Mouse (Mus musculus): ENCODE data around the gene Iqsec1. TPM values are rescaled to one million over a fixed set of nuclear protein-coding genes. Genes with fewer than 3 reads are reported as not detected.

The Iqsec1 gene
- total and polyA plus RNA-seq, 3 experiments: 2.0 to 48.2 (median 39.2) TPM

GRCm38 (mm10) chr6:90700737-90701136 is 287.7 kb downstream of the Iqsec1 start:
- no peak for DNase-seq (ENCODE audit: low spot score)
- H3K4me3 ChIP-seq (ENCODE audit: low read depth, low read length): no peak overlapping the region
- H3K4me1 ChIP-seq (ENCODE audit: insufficient read depth, low read depth, low read length): no peaks in the 10 kb centered on the region
- H3K36me3 ChIP-seq (replicated peaks): peaks cover 30% of the 10 kb centered on the region
- H3K9me3 ChIP-seq (replicated peaks): no peaks in the 10 kb centered on the region
- TF ChIP-seq GATA2 (IDR thresholded peaks at IDR 0.05; ENCODE audit: borderline replicate concordance, low read depth, low read length) (no peak), CTCF (IDR thresholded peaks at IDR 0.05; ENCODE audit: low read depth, low read length) (no peak), TAL1 (conservative IDR thresholded peaks at IDR 0.05; ENCODE audit: low read depth, low read length) (no peak), GATA1 (IDR thresholded peaks at IDR 0.05; ENCODE audit: borderline replicate concordance, low read length) (no peak), POLR2AphosphoS5 (IDR thresholded peaks at IDR 0.05; ENCODE audit: insufficient replicate concordance, low read depth, low read length) (no peak)
- H3K27me3 ChIP-seq (ENCODE audit: insufficient read depth, low read length): no peaks in the 10 kb centered on the region
- no peak for ATAC-seq (ENCODE audit: extremely low read depth, insufficient number of reproducible peaks, low FRiP score, poor library complexity, severe bottlenecking)

- ATAC-seq (ENCODE audit: extremely low read depth, insufficient number of reproducible peaks, low FRiP score, poor library complexity, severe bottlenecking) (no peak), DNase-seq (ENCODE audit: low spot score) (no peak)
- no peak overlapping the region for H3K4me3 ChIP-seq (ENCODE audit: low read depth, low read length)
- H3K9me3 ChIP-seq (replicated peaks): no peaks in the 10 kb centered on the region
- H3K4me1 ChIP-seq (ENCODE audit: insufficient read depth, low read depth, low read length): no peaks in the 10 kb centered on the region
- TF ChIP-seq GATA1 (IDR thresholded peaks at IDR 0.05; ENCODE audit: borderline replicate concordance, low read length) (no peak), CTCF (IDR thresholded peaks at IDR 0.05; ENCODE audit: low read depth, low read length) (no peak), POLR2AphosphoS5 (IDR thresholded peaks at IDR 0.05; ENCODE audit: insufficient replicate concordance, low read depth, low read length) (no peak), GATA2 (IDR thresholded peaks at IDR 0.05; ENCODE audit: borderline replicate concordance, low read depth, low read length) (no peak), TAL1 (conservative IDR thresholded peaks at IDR 0.05; ENCODE audit: low read depth, low read length) (no peak)
- H3K27me3 ChIP-seq (ENCODE audit: insufficient read depth, low read length): no peaks in the 10 kb centered on the region
- peaks cover 29% of the 10 kb centered on the region for H3K36me3 ChIP-seq (replicated peaks)
These were observed 288.4 kb downstream of the Iqsec1 start for GRCm38 (mm10) chr6:90700068-90700467.

- DNase-seq (ENCODE audit: low spot score) (no peak), ATAC-seq (ENCODE audit: extremely low read depth, insufficient number of reproducible peaks, low FRiP score, poor library complexity, severe bottlenecking) (no peak)
- Histone ChIP-seq H3K4me3 (ENCODE audit: low read depth, low read length) (no peak overlapping the region), H3K4me1 (ENCODE audit: insufficient read depth, low read depth, low read length) (no peaks in the 10 kb centered on the region), H3K9me3 (replicated peaks) (no peaks in the 10 kb centered on the region), H3K27me3 (ENCODE audit: insufficient read depth, low read length) (no peaks in the 10 kb centered on the region), H3K36me3 (replicated peaks) (peaks cover 33% of the 10 kb centered on the region)
- TF ChIP-seq POLR2AphosphoS5 (IDR thresholded peaks at IDR 0.05; ENCODE audit: insufficient replicate concordance, low read depth, low read length): no peak
- no peak for TF ChIP-seq TAL1 (conservative IDR thresholded peaks at IDR 0.05; ENCODE audit: low read depth, low read length)
- TF ChIP-seq GATA2 (IDR thresholded peaks at IDR 0.05; ENCODE audit: borderline replicate concordance, low read depth, low read length): no peak
- no peak for TF ChIP-seq CTCF (IDR thresholded peaks at IDR 0.05; ENCODE audit: low read depth, low read length)
- no peak for TF ChIP-seq GATA1 (IDR thresholded peaks at IDR 0.05; ENCODE audit: borderline replicate concordance, low read length)
These were observed 289.6 kb downstream of the Iqsec1 start for GRCm38 (mm10) chr6:90698843-90699242.

GRCm38 (mm10) chr6:90695754-90696153 is 292.7 kb downstream of the Iqsec1 start:
- DNase-seq (ENCODE audit: low spot score) (no peak), ATAC-seq (ENCODE audit: extremely low read depth, insufficient number of reproducible peaks, low FRiP score, poor library complexity, severe bottlenecking) (no peak)
- Histone ChIP-seq H3K4me1 (ENCODE audit: insufficient read depth, low read depth, low read length) (no peaks in the 10 kb centered on the region), H3K27me3 (ENCODE audit: insufficient read depth, low read length) (no peaks in the 10 kb centered on the region), H3K9me3 (replicated peaks) (no peaks in the 10 kb centered on the region), H3K4me3 (ENCODE audit: low read depth, low read length) (no peak overlapping the region), H3K36me3 (replicated peaks) (peaks cover 59% of the 10 kb centered on the region)
- no peak for TF ChIP-seq POLR2AphosphoS5 (IDR thresholded peaks at IDR 0.05; ENCODE audit: insufficient replicate concordance, low read depth, low read length)
- TF ChIP-seq GATA2 (IDR thresholded peaks at IDR 0.05; ENCODE audit: borderline replicate concordance, low read depth, low read length): no peak
- no peak for TF ChIP-seq CTCF (IDR thresholded peaks at IDR 0.05; ENCODE audit: low read depth, low read length)
- no peak for TF ChIP-seq GATA1 (IDR thresholded peaks at IDR 0.05; ENCODE audit: borderline replicate concordance, low read length)
- no peak for TF ChIP-seq TAL1 (conservative IDR thresholded peaks at IDR 0.05; ENCODE audit: low read depth, low read length)

GRCm38 (mm10) chr6:90692404-90692803 is 296.1 kb downstream of the Iqsec1 start:
- DNase-seq (ENCODE audit: low spot score) (no peak), ATAC-seq (ENCODE audit: extremely low read depth, insufficient number of reproducible peaks, low FRiP score, poor library complexity, severe bottlenecking) (no peak)
- Histone ChIP-seq H3K4me1 (ENCODE audit: insufficient read depth, low read depth, low read length) (no peaks in the 10 kb centered on the region), H3K27me3 (ENCODE audit: insufficient read depth, low read length) (no peaks in the 10 kb centered on the region; the same call in 1 of the 2 replicates), H3K9me3 (replicated peaks) (no peaks in the 10 kb centered on the region), H3K4me3 (ENCODE audit: low read depth, low read length) (no peak overlapping the region), H3K36me3 (replicated peaks) (peaks cover 84% of the 10 kb centered on the region)
- no peak for TF ChIP-seq CTCF (IDR thresholded peaks at IDR 0.05; ENCODE audit: low read depth, low read length)
- no peak for TF ChIP-seq GATA1 (IDR thresholded peaks at IDR 0.05; ENCODE audit: borderline replicate concordance, low read length)
- no peak for TF ChIP-seq POLR2AphosphoS5 (IDR thresholded peaks at IDR 0.05; ENCODE audit: insufficient replicate concordance, low read depth, low read length)
- TF ChIP-seq TAL1 (conservative IDR thresholded peaks at IDR 0.05; ENCODE audit: low read depth, low read length): no peak
- no peak for TF ChIP-seq GATA2 (IDR thresholded peaks at IDR 0.05; ENCODE audit: borderline replicate concordance, low read depth, low read length)

- Histone ChIP-seq H3K36me3 (replicated peaks) (peaks cover 84% of the 10 kb centered on the region), H3K27me3 (ENCODE audit: insufficient read depth, low read length) (no peaks in the 10 kb centered on the region; the same call in 1 of the 2 replicates), H3K4me1 (ENCODE audit: insufficient read depth, low read depth, low read length) (no peaks in the 10 kb centered on the region), H3K4me3 (ENCODE audit: low read depth, low read length) (no peak overlapping the region), H3K9me3 (replicated peaks) (no peaks in the 10 kb centered on the region)
- no peak for TF ChIP-seq GATA1 (IDR thresholded peaks at IDR 0.05; ENCODE audit: borderline replicate concordance, low read length)
- ATAC-seq (ENCODE audit: extremely low read depth, insufficient number of reproducible peaks, low FRiP score, poor library complexity, severe bottlenecking): no peak
- DNase-seq (ENCODE audit: low spot score): no peak
These were observed 296.6 kb downstream of the Iqsec1 start for GRCm38 (mm10) chr6:90691935-90692334.

- no peaks in the 10 kb centered on the region; the same call in 1 of the 2 replicates for H3K27me3 ChIP-seq (ENCODE audit: insufficient read depth, low read length)
- H3K9me3 ChIP-seq (replicated peaks): no peaks in the 10 kb centered on the region
- no peaks in the 10 kb centered on the region for H3K4me1 ChIP-seq (ENCODE audit: insufficient read depth, low read depth, low read length)
- ATAC-seq (ENCODE audit: extremely low read depth, insufficient number of reproducible peaks, low FRiP score, poor library complexity, severe bottlenecking) (no peak), DNase-seq (ENCODE audit: low spot score) (no peak)
- TF ChIP-seq GATA1 (IDR thresholded peaks at IDR 0.05; ENCODE audit: borderline replicate concordance, low read length) (no peak), GATA2 (IDR thresholded peaks at IDR 0.05; ENCODE audit: borderline replicate concordance, low read depth, low read length) (no peak), TAL1 (conservative IDR thresholded peaks at IDR 0.05; ENCODE audit: low read depth, low read length) (no peak), POLR2AphosphoS5 (IDR thresholded peaks at IDR 0.05; ENCODE audit: insufficient replicate concordance, low read depth, low read length) (no peak), CTCF (IDR thresholded peaks at IDR 0.05; ENCODE audit: low read depth, low read length) (no peak)
- H3K4me3 ChIP-seq (ENCODE audit: low read depth, low read length): no peak overlapping the region
- peaks cover 93% of the 10 kb centered on the region for H3K36me3 ChIP-seq (replicated peaks)
These were observed 299.0 kb downstream of the Iqsec1 start for GRCm38 (mm10) chr6:90689500-90689899.
